Mouse (Mus musculus): ENCODE measurements around the gene Gzf1. TPM values are rescaled to one million over a fixed set of nuclear protein-coding genes. Genes with fewer than 3 reads are reported as not detected.
A peak's percentile ranks its signal among the peaks of the same experiment; 100 is the strongest.

Gene Gzf1
- total and polyA plus RNA-seq, 3 experiments = 8.0 to 24.0 (median 22.0) TPM

- Histone ChIP-seq H3K4me3 (no peak overlapping the region), H3K27ac (no peak overlapping the region), H3K4me1 (ENCODE audit: control insufficient read depth, insufficient read depth, low read length) (no peaks in the 10 kb centered on the region), H3K36me3 (ENCODE audit: control insufficient read depth, insufficient read depth, low read length) (no peaks in the 10 kb centered on the region), H3K27me3 (ENCODE audit: control insufficient read depth, insufficient read depth, low read length) (no peaks in the 10 kb centered on the region), H3K79me2 (replicated peaks; ENCODE audit: control insufficient read depth, insufficient read depth, low read length) (no peaks in the 10 kb centered on the region), H3K9ac (ENCODE audit: low read depth, low read length) (no peak overlapping the region)
- DNase-seq = no peak
- TF ChIP-seq CTCF (IDR thresholded peaks at IDR 0.05) = peak; percentile 72
- no peak for TF ChIP-seq EP300 (IDR thresholded peaks at IDR 0.05; ENCODE audit: insufficient read depth, low read depth, low read length)
- TF ChIP-seq POLR2A (IDR thresholded peaks at IDR 0.05; ENCODE audit: insufficient read depth, low read depth, low read length) = no peak
- WGBS = 83% methylated on average over 15 of the region's 15 CpGs
- intact Hi-C loops (cut with DNase I) = no loop called here
These were observed 25.8 kb downstream of the Gzf1 start for GRCm38 (mm10) chr2:148706409-148707201.

- 86% methylated on average over 6 of the region's 6 CpGs for WGBS
- H3K9ac ChIP-seq (ENCODE audit: low read depth, low read length) = no peak overlapping the region
- no peak overlapping the region for H3K4me3 ChIP-seq
- no peak for DNase-seq
- intact Hi-C loops (cut with DNase I) = no loop called here
- no peaks in the 10 kb centered on the region for H3K27me3 ChIP-seq (ENCODE audit: control insufficient read depth, insufficient read depth, low read length)
- H3K36me3 ChIP-seq (ENCODE audit: control insufficient read depth, insufficient read depth, low read length) = no peaks in the 10 kb centered on the region
- no peak overlapping the region for H3K27ac ChIP-seq
- H3K4me1 ChIP-seq (ENCODE audit: control insufficient read depth, insufficient read depth, low read length) = no peaks in the 10 kb centered on the region
- no peak for TF ChIP-seq POLR2A (IDR thresholded peaks at IDR 0.05; ENCODE audit: insufficient read depth, low read depth, low read length)
- no peak for TF ChIP-seq CTCF (IDR thresholded peaks at IDR 0.05)
- TF ChIP-seq EP300 (IDR thresholded peaks at IDR 0.05; ENCODE audit: insufficient read depth, low read depth, low read length) = no peak
- H3K79me2 ChIP-seq (replicated peaks; ENCODE audit: control insufficient read depth, insufficient read depth, low read length) = no peaks in the 10 kb centered on the region
These were observed 26.3 kb downstream of the Gzf1 start for GRCm38 (mm10) chr2:148707202-148707530.

- TF ChIP-seq EP300 (IDR thresholded peaks at IDR 0.05; ENCODE audit: insufficient read depth, low read depth, low read length) (no peak), POLR2A (IDR thresholded peaks at IDR 0.05; ENCODE audit: insufficient read depth, low read depth, low read length) (no peak), CTCF (IDR thresholded peaks at IDR 0.05) (no peak)
- H3K79me2 ChIP-seq (replicated peaks; ENCODE audit: control insufficient read depth, insufficient read depth, low read length) = no peaks in the 10 kb centered on the region
- H3K4me3 ChIP-seq = no peak overlapping the region
- no peak for DNase-seq
- no peak overlapping the region for H3K9ac ChIP-seq (ENCODE audit: low read depth, low read length)
- intact Hi-C loops (cut with DNase I) = no loop called here
- no peaks in the 10 kb centered on the region; the same call in 1 of the 2 replicates for H3K36me3 ChIP-seq (ENCODE audit: control insufficient read depth, insufficient read depth, low read length)
- no peaks in the 10 kb centered on the region for H3K4me1 ChIP-seq (ENCODE audit: control insufficient read depth, insufficient read depth, low read length)
- 80% methylated on average over 3 of the region's 3 CpGs for WGBS
- H3K27me3 ChIP-seq (ENCODE audit: control insufficient read depth, insufficient read depth, low read length) = no peaks in the 10 kb centered on the region
- H3K27ac ChIP-seq = no peak overlapping the region
These were observed 31.5 kb downstream of the Gzf1 start for GRCm38 (mm10) chr2:148712326-148712725.

GRCm38 (mm10) chr2:148717072-148717471 is 36.2 kb downstream of the Gzf1 start:
- intact Hi-C loops (cut with DNase I) = no loop called here
- DNase-seq = no peak
- Histone ChIP-seq H3K27ac (peak overlapping the region; percentile 36; the same call in 1 of the 2 replicates), H3K4me1 (ENCODE audit: control insufficient read depth, insufficient read depth, low read length) (no peaks in the 10 kb centered on the region; the same call in none of the 2 replicates), H3K4me3 (no peak overlapping the region), H3K9ac (ENCODE audit: low read depth, low read length) (no peak overlapping the region), H3K79me2 (replicated peaks; ENCODE audit: control insufficient read depth, insufficient read depth, low read length) (0 out of 2 replicates have a peak, but pooled peaks cover 3% of the 10 kb centered on the region), H3K36me3 (ENCODE audit: control insufficient read depth, insufficient read depth, low read length) (no peaks in the 10 kb centered on the region; the same call in 1 of the 2 replicates), H3K27me3 (ENCODE audit: control insufficient read depth, insufficient read depth, low read length) (no peaks in the 10 kb centered on the region)
- WGBS = 56% methylated on average over 2 of the region's 2 CpGs
- TF ChIP-seq CTCF (IDR thresholded peaks at IDR 0.05) (no peak), POLR2A (IDR thresholded peaks at IDR 0.05; ENCODE audit: insufficient read depth, low read depth, low read length) (no peak), EP300 (IDR thresholded peaks at IDR 0.05; ENCODE audit: insufficient read depth, low read depth, low read length) (no peak)

- whole genome bisulfite sequencing = 51% methylated on average over 2 of the region's 2 CpGs
- H3K27ac ChIP-seq = no peak overlapping the region
These were observed 38.6 kb downstream of the Gzf1 start for GRCm38 (mm10) chr2:148719271-148719995.

More at GRCm38 (mm10) chr2:148719271-148719995, 38.6 kb downstream of the Gzf1 start:
- TF ChIP-seq POLR2A (IDR thresholded peaks at IDR 0.05; ENCODE audit: insufficient read depth, low read depth, low read length) (no peak), CTCF (IDR thresholded peaks at IDR 0.05) (no peak), EP300 (IDR thresholded peaks at IDR 0.05; ENCODE audit: insufficient read depth, low read depth, low read length) (no peak)
- no peaks in the 10 kb centered on the region; the same call in none of the 2 replicates for H3K4me1 ChIP-seq (ENCODE audit: control insufficient read depth, insufficient read depth, low read length)
- intact Hi-C loops (cut with DNase I) = no loop called here
- H3K79me2 ChIP-seq (replicated peaks; ENCODE audit: control insufficient read depth, insufficient read depth, low read length) = 0 out of 2 replicates have a peak, but pooled peaks cover 3% of the 10 kb centered on the region
- H3K9ac ChIP-seq (ENCODE audit: low read depth, low read length) = no peak overlapping the region
- no peaks in the 10 kb centered on the region for H3K27me3 ChIP-seq (ENCODE audit: control insufficient read depth, insufficient read depth, low read length)
- no peaks in the 10 kb centered on the region; the same call in 1 of the 2 replicates for H3K36me3 ChIP-seq (ENCODE audit: control insufficient read depth, insufficient read depth, low read length)
- no peak overlapping the region for H3K4me3 ChIP-seq
- no peak for DNase-seq
